Mouse (Mus musculus) embryonic facial prominence, embryonic 14.5 days (tissue): ENCODE measurements around the gene Parvb. TPM values are rescaled to one million over a fixed set of nuclear protein-coding genes. Genes with fewer than 3 reads are reported as not detected.

Experiments used
- ATAC-seq: fragments of 200-750 bp; cut with Nextera tagmentation; 2 replicates; pipeline ENCODE4 v1.8.0; 2017; ENCODE audit warnings: low read depth, moderate number of reproducible peaks, moderate TSS enrichment
- DNase-seq: peaks from one replicate; pipeline ENCODE4 v3.0.0-alpha.2; 2015; ENCODE audit warnings: low spot score
- H3K27ac ChIP-seq: fragments of 300-500 bp; sonication (generic); replicated peaks from 2 replicates; pipeline ENCODE4 v1.5.1; 2014; ENCODE audit warnings: low read depth, mild to moderate bottlenecking, low read length, moderate library complexity
- H3K27me3 ChIP-seq: fragments of 300-500 bp; sonication (generic); replicated peaks from 2 replicates; pipeline ENCODE4 v1.6.1; 2014; ENCODE audit warnings: low read length; ENCODE audit not compliant: control insufficient read depth, insufficient read depth
- H3K36me3 ChIP-seq: fragments of 300-500 bp; sonication (generic); 2 replicates; pipeline ENCODE4 v1.6.1; 2014; ENCODE audit warnings: low read length, mixed read lengths; ENCODE audit not compliant: control insufficient read depth, insufficient read depth
- H3K4me1 ChIP-seq: fragments of 300-500 bp; sonication (generic); 2 replicates; pipeline ENCODE4 v1.6.1; 2014; ENCODE audit warnings: antibody characterized with exemption, low read length; ENCODE audit not compliant: control insufficient read depth, insufficient read depth
- H3K4me2 ChIP-seq: fragments of 300-500 bp; sonication (generic); 2 replicates; pipeline ENCODE4 v1.6.1; 2014; ENCODE audit warnings: low read depth, mild to moderate bottlenecking, low read length, moderate library complexity, mixed read lengths
- H3K4me3 ChIP-seq: fragments of 300-500 bp; sonication (generic); 2 replicates; pipeline ENCODE4 v1.5.1; 2014; ENCODE audit warnings: low read depth, mild to moderate bottlenecking, low read length
- H3K9ac ChIP-seq: fragments of 300-500 bp; sonication (generic); 2 replicates; pipeline ENCODE4 v1.6.1; 2014; ENCODE audit warnings: low read depth, mild to moderate bottlenecking, low read length, moderate library complexity, mixed read lengths
- H3K9me3 ChIP-seq: fragments of 300-500 bp; sonication (generic); 2 replicates; pipeline ENCODE4 v1.6.1; 2016; ENCODE audit warnings: low read length; ENCODE audit not compliant: control insufficient read depth
- WGBS: fragments of 180-500 bp; shearing (Covaris S2); extraction: QIAGEN DNeasy Blood & Tissue Kit; methylation state at CpG from one replicate; pipeline ENCODE4 v1.1.7; 2014; 5-methylcytosine and 5-hydroxymethylcytosine counted together
- polyA plus RNA-seq: library from polyadenylated mRNA; unstranded; fragments of >200 nt; fragmentation: Nextera tagmentation; extraction: Ambion mirVana; gene quantifications from 2 replicates; pipeline ENCODE4 v1.2.1, GENCODE M21; 2014

The Parvb gene
- polyA plus RNA-seq, 1 experiment from 2014 or later: 7.8 TPM

DNA sequence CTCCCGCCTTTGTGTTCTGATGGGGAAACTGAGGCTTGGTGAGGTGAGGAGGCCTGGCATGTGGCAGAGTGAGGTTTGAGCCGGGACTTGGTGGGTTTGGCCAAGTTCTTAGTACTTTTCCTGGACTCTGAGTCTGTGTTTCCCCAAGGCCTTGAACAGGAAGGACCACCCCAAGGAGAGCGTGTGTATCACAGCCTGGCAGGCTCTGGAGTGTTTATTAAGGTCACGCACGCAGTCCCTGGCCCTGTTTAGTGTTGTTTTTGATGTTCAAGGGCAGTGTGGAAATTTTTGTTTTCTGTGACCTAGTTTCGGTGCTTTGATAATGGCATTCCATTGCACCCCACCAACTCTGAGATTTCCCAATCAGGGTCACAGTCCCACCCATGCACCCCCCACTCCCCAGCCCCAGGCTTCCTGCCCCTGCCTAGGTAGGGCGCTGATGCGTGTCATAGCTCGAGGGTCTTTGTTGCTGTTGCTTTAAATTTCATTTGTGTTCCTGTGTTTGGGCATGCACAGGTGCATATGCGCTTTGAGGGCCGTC is 35.9 kb downstream of the Parvb start:
- Histone ChIP-seq H3K4me3 (no peak overlapping the region), H3K9me3 (no peaks in the 10 kb centered on the region), H3K27me3 (no peaks in the 10 kb centered on the region), H3K9ac (no peak overlapping the region), H3K27ac (no peak overlapping the region), H3K4me1 (no peaks in the 10 kb centered on the region), H3K4me2 (no peak overlapping the region), H3K36me3 (no peaks in the 10 kb centered on the region)
- WGBS: 90% methylated on average over 11 of the region's 11 CpGs
- no peak for DNase-seq
- no peak for ATAC-seq

DNA sequence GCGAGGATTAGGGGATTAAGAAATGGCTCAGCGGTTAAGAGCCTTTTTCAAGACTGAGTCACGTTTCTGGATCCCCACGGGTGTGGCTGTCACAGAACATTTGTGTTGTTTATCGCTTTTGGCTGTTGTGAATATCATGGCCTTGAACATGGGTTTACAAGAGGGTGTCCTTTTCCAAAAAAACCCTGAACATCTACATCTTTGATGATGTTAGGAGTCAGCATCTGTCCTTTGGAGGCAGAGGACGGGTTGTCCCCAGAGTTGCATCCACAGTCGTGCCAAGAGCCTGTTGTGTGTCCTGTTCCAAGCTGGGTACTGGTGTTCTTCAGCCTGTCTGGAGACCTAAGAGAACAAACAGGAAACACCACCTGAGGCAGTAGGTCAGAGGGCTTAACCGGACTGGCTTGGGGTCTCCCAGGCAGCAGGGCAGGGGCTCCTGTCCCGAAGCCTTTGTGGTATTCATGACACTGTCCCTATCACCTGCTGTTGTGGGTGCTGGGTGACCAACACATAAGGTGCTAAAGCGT is 37.3 kb downstream of the Parvb start:
- ATAC-seq (no peak), DNase-seq (no peak)
- 75% methylated on average over 10 of the region's 10 CpGs for WGBS

DNA sequence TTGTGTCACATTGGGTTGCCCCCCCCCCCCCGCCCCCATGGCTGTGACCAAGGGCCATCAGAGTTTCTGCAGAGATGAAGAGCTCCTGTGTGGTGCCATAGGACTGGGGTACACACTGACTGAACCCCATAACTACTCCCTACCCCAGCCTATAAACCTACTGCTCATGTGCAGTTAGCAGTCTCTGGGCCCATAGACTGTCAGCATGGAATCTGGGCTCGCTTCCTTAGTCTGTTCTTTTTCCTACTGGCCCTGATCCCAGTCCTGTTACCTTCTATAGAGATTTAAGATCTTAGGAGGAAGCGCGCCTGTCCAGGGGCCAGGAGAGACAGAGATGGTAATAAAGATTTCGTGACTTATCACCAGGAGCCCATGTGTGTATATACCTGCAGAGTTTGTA is 38.2 kb downstream of the Parvb start:
- Histone ChIP-seq H3K36me3 (no peaks in the 10 kb centered on the region), H3K27me3 (no peaks in the 10 kb centered on the region), H3K9ac (no peak overlapping the region), H3K9me3 (no peaks in the 10 kb centered on the region), H3K4me1 (no peaks in the 10 kb centered on the region), H3K27ac (no peak overlapping the region), H3K4me3 (no peak overlapping the region), H3K4me2 (no peak overlapping the region)
- peak; percentile 29 for DNase-seq
- 81% methylated on average over 4 of the region's 5 CpGs for WGBS
- ATAC-seq: no peak

More for the DNA sequence above, 37.3 kb downstream of the Parvb start:
- H3K9me3 ChIP-seq: no peaks in the 10 kb centered on the region
- H3K36me3 ChIP-seq: no peaks in the 10 kb centered on the region
- no peak overlapping the region for H3K4me3 ChIP-seq
- H3K27me3 ChIP-seq: no peaks in the 10 kb centered on the region
- H3K4me2 ChIP-seq: no peak overlapping the region
- H3K27ac ChIP-seq: no peak overlapping the region
- H3K9ac ChIP-seq: no peak overlapping the region
- no peaks in the 10 kb centered on the region for H3K4me1 ChIP-seq

DNA sequence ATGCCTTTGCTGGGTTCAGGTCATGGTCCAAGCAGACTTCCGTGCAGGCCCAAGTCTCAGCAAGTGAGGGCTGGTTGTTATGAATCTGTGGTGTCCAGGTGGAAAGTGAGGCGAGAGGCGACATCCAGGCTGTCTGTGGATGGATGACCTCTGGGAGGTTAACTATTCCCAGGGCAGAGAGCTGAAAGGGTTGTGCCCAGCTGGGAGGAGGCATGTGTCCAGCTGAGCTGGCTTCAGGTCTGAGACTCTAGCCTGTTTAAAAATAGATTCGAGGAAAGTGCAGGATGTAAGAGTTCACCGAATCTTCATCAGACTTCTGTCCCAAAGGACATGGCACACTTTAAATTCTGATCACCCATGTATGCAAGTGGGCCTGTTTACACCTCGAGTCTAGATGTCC is 38.6 kb downstream of the Parvb start:
- Histone ChIP-seq H3K9me3 (no peaks in the 10 kb centered on the region), H3K4me2 (no peak overlapping the region), H3K4me1 (no peaks in the 10 kb centered on the region), H3K9ac (no peak overlapping the region), H3K27me3 (no peaks in the 10 kb centered on the region), H3K4me3 (no peak overlapping the region), H3K36me3 (no peaks in the 10 kb centered on the region), H3K27ac (no peak overlapping the region)
- DNase-seq: no peak
- 65% methylated on average over 6 of the region's 6 CpGs for WGBS
- ATAC-seq: no peak

DNA sequence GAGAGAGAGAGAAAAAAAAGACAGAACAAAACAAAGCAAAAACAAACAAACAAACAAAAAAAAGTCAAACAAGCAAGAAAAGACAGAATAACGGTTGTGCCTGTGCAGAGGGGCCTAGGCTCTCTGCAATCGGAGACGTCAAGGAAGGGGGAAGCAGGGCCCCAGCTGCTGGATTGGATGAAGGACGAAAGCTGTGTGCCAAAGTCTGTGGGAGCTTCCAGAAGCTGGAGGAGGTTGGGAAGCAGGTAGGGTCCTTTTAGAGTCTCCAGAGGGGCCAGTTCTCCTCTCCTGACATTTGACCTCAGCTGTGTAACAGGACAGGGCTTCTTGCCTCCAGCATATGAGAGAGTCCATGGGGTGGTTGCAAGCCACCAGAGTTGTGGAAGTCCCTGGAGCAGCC is 44.2 kb downstream of the Parvb start:
- no peak overlapping the region for H3K9ac ChIP-seq
- H3K4me2 ChIP-seq: no peak overlapping the region
- H3K4me3 ChIP-seq: no peak overlapping the region
- no peaks in the 10 kb centered on the region for H3K27me3 ChIP-seq
- no peaks in the 10 kb centered on the region for H3K9me3 ChIP-seq
- 62% methylated on average over 4 of the region's 4 CpGs for WGBS
- no peak for DNase-seq
- ATAC-seq: no peak
- no peaks in the 10 kb centered on the region for H3K36me3 ChIP-seq
- no peak overlapping the region for H3K27ac ChIP-seq
- no peaks in the 10 kb centered on the region for H3K4me1 ChIP-seq

DNA sequence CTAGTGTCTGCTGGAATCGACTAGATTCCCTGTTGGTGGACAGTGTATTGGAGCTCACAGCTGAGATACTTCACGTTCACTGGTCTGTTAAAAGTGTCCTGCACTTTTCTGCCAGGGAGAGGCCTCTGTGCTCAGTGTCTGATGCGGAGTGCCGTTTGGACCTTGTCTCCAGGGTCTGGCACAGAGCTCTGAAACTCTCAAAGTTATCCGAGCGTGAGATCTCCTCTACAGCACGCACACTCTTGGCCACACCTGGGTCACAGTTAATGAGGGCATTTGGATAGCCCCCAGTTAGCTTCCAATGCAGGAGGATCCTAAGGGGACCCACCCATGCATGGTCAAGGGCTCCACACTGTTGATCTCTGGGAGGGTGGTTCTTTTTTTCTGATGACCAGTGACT is 46.2 kb downstream of the Parvb start:
- Histone ChIP-seq H3K9ac (no peak overlapping the region), H3K4me1 (no peaks in the 10 kb centered on the region), H3K36me3 (no peaks in the 10 kb centered on the region), H3K27ac (no peak overlapping the region), H3K9me3 (no peaks in the 10 kb centered on the region), H3K4me3 (no peak overlapping the region), H3K4me2 (no peak overlapping the region), H3K27me3 (no peaks in the 10 kb centered on the region)
- DNase-seq: no peak
- ATAC-seq: no peak
- WGBS: 79% methylated on average over 7 of the region's 7 CpGs

DNA sequence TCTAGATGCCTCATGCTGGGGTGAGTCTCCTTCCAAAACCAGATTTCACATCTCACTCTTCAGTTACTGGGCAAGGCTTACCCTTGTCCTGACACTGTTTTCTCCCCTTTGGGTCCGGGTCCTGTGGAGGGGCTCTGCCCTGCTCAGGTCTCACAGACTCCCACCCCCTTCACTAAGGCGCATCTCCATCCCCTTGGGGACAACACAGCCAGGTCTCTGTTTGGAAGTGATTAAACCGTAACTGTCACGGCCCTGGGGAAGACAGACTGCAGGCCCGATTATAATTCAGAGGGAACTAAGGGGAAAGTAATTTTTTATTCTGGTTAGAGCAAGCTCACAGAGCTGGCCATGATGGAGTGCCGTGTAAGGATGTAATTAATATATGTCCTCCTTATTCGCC is 46.8 kb downstream of the Parvb start:
- DNase-seq (no peak), ATAC-seq (no peak)
- no peaks in the 10 kb centered on the region for H3K27me3 ChIP-seq
- no peak overlapping the region for H3K27ac ChIP-seq
- no peaks in the 10 kb centered on the region for H3K36me3 ChIP-seq
- H3K4me1 ChIP-seq: no peaks in the 10 kb centered on the region
- no peaks in the 10 kb centered on the region for H3K9me3 ChIP-seq
- WGBS: 51% methylated on average over 7 of the region's 7 CpGs
- H3K4me2 ChIP-seq: no peak overlapping the region
- no peak overlapping the region for H3K4me3 ChIP-seq
- no peak overlapping the region for H3K9ac ChIP-seq

DNA sequence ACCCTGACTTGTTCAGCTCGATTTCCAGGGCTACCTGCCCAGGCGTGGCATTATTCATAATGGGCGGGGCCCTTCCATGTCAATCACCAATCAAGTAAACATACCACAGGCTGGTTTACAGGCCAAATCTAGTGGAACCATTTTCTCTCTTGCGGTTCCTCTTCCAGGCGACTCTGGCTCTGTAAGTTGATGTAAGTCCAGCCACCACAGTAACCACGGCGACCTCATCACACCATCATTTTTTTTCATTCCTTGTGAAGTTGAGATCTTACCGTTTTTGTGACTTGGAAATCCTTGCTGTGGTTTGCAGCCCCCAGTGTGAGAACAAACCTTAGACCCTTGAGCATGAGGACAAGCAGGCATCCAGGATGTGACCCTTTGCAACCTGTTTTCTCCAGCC is 48.5 kb downstream of the Parvb start:
- no peaks in the 10 kb centered on the region for H3K4me1 ChIP-seq
- H3K4me3 ChIP-seq: no peak overlapping the region
- H3K4me2 ChIP-seq: no peak overlapping the region
- WGBS: 77% methylated on average over 8 of the region's 8 CpGs
- no peaks in the 10 kb centered on the region for H3K27me3 ChIP-seq
- no peak overlapping the region for H3K27ac ChIP-seq
- H3K9ac ChIP-seq: no peak overlapping the region
- no peak for DNase-seq
- H3K9me3 ChIP-seq: no peaks in the 10 kb centered on the region
- no peaks in the 10 kb centered on the region for H3K36me3 ChIP-seq
- 0 out of 2 replicates have a peak, but pooled peaks have one; percentile 30 for ATAC-seq

DNA sequence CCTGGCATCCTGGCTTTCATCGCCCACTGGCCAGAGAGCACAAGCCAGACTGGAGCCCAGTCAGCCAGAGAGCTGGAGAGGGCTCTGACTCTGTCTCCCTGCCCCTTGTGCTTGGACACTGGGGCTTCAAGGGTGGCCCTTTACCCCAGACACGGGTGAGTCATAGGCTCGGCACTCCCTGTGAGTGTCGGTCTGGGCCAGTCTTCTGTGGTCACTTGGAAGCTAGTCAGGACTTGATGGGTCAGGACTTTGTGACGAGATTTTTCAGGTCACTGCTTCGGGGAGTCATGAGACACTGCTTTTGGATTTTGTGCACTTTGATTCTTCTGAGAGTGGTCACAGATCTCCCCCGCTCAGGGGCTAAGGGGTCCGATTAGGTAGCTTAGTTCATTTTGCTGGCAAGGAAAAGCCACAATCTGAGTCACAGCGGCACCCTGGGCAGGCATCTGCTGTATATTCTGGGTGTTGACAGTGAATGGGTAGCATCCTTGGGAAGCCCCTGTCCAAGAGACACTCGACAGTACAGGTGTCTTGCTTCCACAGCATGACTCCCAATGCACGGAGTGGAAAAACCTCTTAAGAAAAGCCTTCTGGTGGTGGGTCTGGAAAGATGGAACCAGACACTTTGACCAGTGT is 49.0 kb downstream of the Parvb start:
- H3K27me3 ChIP-seq: no peaks in the 10 kb centered on the region
- no peaks in the 10 kb centered on the region for H3K36me3 ChIP-seq
- 80% methylated on average over 11 of the region's 11 CpGs for WGBS
- H3K9me3 ChIP-seq: no peaks in the 10 kb centered on the region
- H3K9ac ChIP-seq: no peak overlapping the region
- ATAC-seq (no peak), DNase-seq (no peak)
- no peaks in the 10 kb centered on the region for H3K4me1 ChIP-seq
- no peak overlapping the region for H3K4me2 ChIP-seq
- H3K27ac ChIP-seq: no peak overlapping the region
- no peak overlapping the region for H3K4me3 ChIP-seq
